Mouse (Mus musculus): ENCODE measurements at regions not wholly inside any gene's neighbourhood (a gene's known extent, or its start where the extent isn't known, plus 50 kb on each side); places are given as distances from the start of the nearest gene placed in this dataset.

GRCm38 (mm10) chr16:62681880-62682279 is 104.7 kb downstream of the Nsun3 start:
- Histone ChIP-seq H3K4me3 (no peak overlapping the region), H3K27ac (no peak overlapping the region), H3K4me1 (no peaks in the 10 kb centered on the region), H3K9ac (no peak overlapping the region), H3K9me3 (no peaks in the 10 kb centered on the region), H3K27me3 (no peaks in the 10 kb centered on the region), H3K36me3 (no peaks in the 10 kb centered on the region), H3K4me2 (no peak overlapping the region)
- 49% methylated on average over 5 of the region's 5 CpGs for WGBS
- ATAC-seq (ENCODE audit: insufficient number of reproducible peaks, low FRiP score, low TSS enrichment, low read depth), result no peak

GRCm38 (mm10) chr16:62676815-62677214 is 109.8 kb downstream of the Nsun3 start:
- Histone ChIP-seq H3K27ac (no peak overlapping the region), H3K4me3 (no peak overlapping the region), H3K9ac (no peak overlapping the region), H3K36me3 (no peaks in the 10 kb centered on the region), H3K4me1 (no peaks in the 10 kb centered on the region), H3K27me3 (no peaks in the 10 kb centered on the region), H3K9me3 (no peaks in the 10 kb centered on the region), H3K4me2 (no peak overlapping the region)
- no peak for ATAC-seq (ENCODE audit: insufficient number of reproducible peaks, low FRiP score, low TSS enrichment, low read depth)
- WGBS, result 62% methylated on average over 6 of the region's 6 CpGs

GRCm38 (mm10) chr16:62657383-62657782 is 129.2 kb downstream of the Nsun3 start:
- Histone ChIP-seq H3K4me1 (0 out of 2 replicates have a peak, but pooled peaks cover 3% of the 10 kb centered on the region), H3K4me2 (no peak overlapping the region), H3K9ac (no peak overlapping the region), H3K9me3 (no peaks in the 10 kb centered on the region), H3K27ac (no peak overlapping the region), H3K27me3 (no peaks in the 10 kb centered on the region), H3K4me3 (no peak overlapping the region), H3K36me3 (no peaks in the 10 kb centered on the region)
- 24% methylated on average over 2 of the region's 2 CpGs for WGBS
- no peak for ATAC-seq (ENCODE audit: insufficient number of reproducible peaks, low FRiP score, low TSS enrichment, low read depth)

- Histone ChIP-seq H3K4me2 (no peak overlapping the region), H3K9ac (no peak overlapping the region), H3K4me3 (no peak overlapping the region), H3K9me3 (no peaks in the 10 kb centered on the region), H3K4me1 (0 out of 2 replicates have a peak, but pooled peaks cover 3% of the 10 kb centered on the region), H3K27ac (no peak overlapping the region), H3K27me3 (no peaks in the 10 kb centered on the region), H3K36me3 (no peaks in the 10 kb centered on the region)
- ATAC-seq (ENCODE audit: insufficient number of reproducible peaks, low FRiP score, low TSS enrichment, low read depth), result no peak
- 77% methylated on average over 1 of the region's 1 CpGs for WGBS
These were observed 132.2 kb downstream of the Nsun3 start for GRCm38 (mm10) chr16:62654436-62654835.

- no peaks in the 10 kb centered on the region for H3K9me3 ChIP-seq
- no peak overlapping the region for H3K27ac ChIP-seq
- no peak overlapping the region for H3K9ac ChIP-seq
- ATAC-seq (ENCODE audit: insufficient number of reproducible peaks, low FRiP score, low TSS enrichment, low read depth), result no peak
- H3K4me3 ChIP-seq, result peak overlapping the region; percentile 19
- no peaks in the 10 kb centered on the region for H3K36me3 ChIP-seq
- no peaks in the 10 kb centered on the region for H3K27me3 ChIP-seq
- 0 out of 2 replicates have a peak, but pooled peaks cover 3% of the 10 kb centered on the region for H3K4me1 ChIP-seq
- 0 out of 2 replicates have a peak overlapping the region, but pooled peaks have one; percentile 24 for H3K4me2 ChIP-seq
- WGBS, result 24% methylated on average over 8 of the region's 8 CpGs
These were observed 132.8 kb downstream of the Nsun3 start for GRCm38 (mm10) chr16:62653817-62654216.

GRCm38 (mm10) chr16:62652769-62653465 is 133.7 kb downstream of the Nsun3 start:
- H3K27me3 ChIP-seq, result no peaks in the 10 kb centered on the region
- 31% methylated on average over 6 of the region's 6 CpGs for WGBS
- H3K27ac ChIP-seq, result no peak overlapping the region
- no peak overlapping the region for H3K9ac ChIP-seq
- H3K9me3 ChIP-seq, result no peaks in the 10 kb centered on the region
- 0 out of 2 replicates have a peak, but pooled peaks cover 3% of the 10 kb centered on the region for H3K4me1 ChIP-seq
- H3K4me3 ChIP-seq, result no peak overlapping the region
- no peak overlapping the region for H3K4me2 ChIP-seq
- no peaks in the 10 kb centered on the region for H3K36me3 ChIP-seq
- ATAC-seq (ENCODE audit: insufficient number of reproducible peaks, low FRiP score, low TSS enrichment, low read depth), result no peak

GRCm38 (mm10) chr16:62650856-62651255 is 135.8 kb downstream of the Nsun3 start:
- 0 out of 2 replicates have a peak, but pooled peaks cover 3% of the 10 kb centered on the region for H3K4me1 ChIP-seq
- H3K9me3 ChIP-seq, result no peaks in the 10 kb centered on the region
- no peaks in the 10 kb centered on the region for H3K27me3 ChIP-seq
- H3K4me3 ChIP-seq, result no peak overlapping the region
- no peak overlapping the region for H3K9ac ChIP-seq
- H3K36me3 ChIP-seq, result no peaks in the 10 kb centered on the region
- WGBS, result 69% methylated on average over 7 of the region's 7 CpGs
- H3K27ac ChIP-seq, result no peak overlapping the region
- H3K4me2 ChIP-seq, result no peak overlapping the region
- no peak for ATAC-seq (ENCODE audit: insufficient number of reproducible peaks, low FRiP score, low TSS enrichment, low read depth)

GRCm38 (mm10) chr16:62648326-62648725 is 138.3 kb downstream of the Nsun3 start:
- Histone ChIP-seq H3K27ac (no peak overlapping the region), H3K4me3 (no peak overlapping the region), H3K4me2 (no peak overlapping the region), H3K4me1 (no peaks in the 10 kb centered on the region), H3K27me3 (no peaks in the 10 kb centered on the region), H3K9me3 (no peaks in the 10 kb centered on the region), H3K36me3 (no peaks in the 10 kb centered on the region), H3K9ac (no peak overlapping the region)
- 56% methylated on average over 8 of the region's 8 CpGs for WGBS
- ATAC-seq (ENCODE audit: insufficient number of reproducible peaks, low FRiP score, low TSS enrichment, low read depth), result no peak

GRCm38 (mm10) chr16:62646113-62646512 is 140.5 kb downstream of the Nsun3 start:
- Histone ChIP-seq H3K27me3 (no peaks in the 10 kb centered on the region), H3K4me1 (no peaks in the 10 kb centered on the region), H3K36me3 (no peaks in the 10 kb centered on the region), H3K9me3 (no peaks in the 10 kb centered on the region), H3K27ac (no peak overlapping the region), H3K4me3 (no peak overlapping the region), H3K4me2 (no peak overlapping the region), H3K9ac (no peak overlapping the region)
- ATAC-seq (ENCODE audit: insufficient number of reproducible peaks, low FRiP score, low TSS enrichment, low read depth), result no peak
- 83% methylated on average over 1 of the region's 1 CpGs for WGBS

GRCm38 (mm10) chr16:62642859-62643403 is 143.7 kb downstream of the Nsun3 start:
- WGBS, result 88% methylated on average over 10 of the region's 10 CpGs
- Histone ChIP-seq H3K27ac (no peak overlapping the region), H3K4me2 (no peak overlapping the region), H3K36me3 (no peaks in the 10 kb centered on the region), H3K27me3 (no peaks in the 10 kb centered on the region), H3K4me3 (no peak overlapping the region), H3K4me1 (no peaks in the 10 kb centered on the region), H3K9me3 (no peaks in the 10 kb centered on the region), H3K9ac (no peak overlapping the region)
- ATAC-seq (ENCODE audit: insufficient number of reproducible peaks, low FRiP score, low TSS enrichment, low read depth), result no peak

GRCm38 (mm10) chr16:62623938-62624337 is 162.7 kb downstream of the Nsun3 start:
- Histone ChIP-seq H3K4me2 (no peak overlapping the region), H3K4me1 (no peaks in the 10 kb centered on the region), H3K4me3 (no peak overlapping the region), H3K36me3 (no peaks in the 10 kb centered on the region), H3K9me3 (no peaks in the 10 kb centered on the region), H3K27ac (no peak overlapping the region), H3K9ac (no peak overlapping the region), H3K27me3 (no peaks in the 10 kb centered on the region)
- 82% methylated on average over 6 of the region's 6 CpGs for WGBS
- no peak for ATAC-seq (ENCODE audit: insufficient number of reproducible peaks, low FRiP score, low TSS enrichment, low read depth)

GRCm38 (mm10) chr16:62610873-62611272 is 175.7 kb downstream of the Nsun3 start:
- Histone ChIP-seq H3K4me1 (no peaks in the 10 kb centered on the region), H3K9me3 (no peaks in the 10 kb centered on the region), H3K27ac (no peak overlapping the region), H3K36me3 (no peaks in the 10 kb centered on the region), H3K9ac (no peak overlapping the region), H3K27me3 (no peaks in the 10 kb centered on the region), H3K4me3 (no peak overlapping the region), H3K4me2 (no peak overlapping the region)
- WGBS, result 87% methylated on average over 5 of the region's 5 CpGs
- no peak for ATAC-seq (ENCODE audit: insufficient number of reproducible peaks, low FRiP score, low TSS enrichment, low read depth)
